Mouse (Mus musculus): ENCODE measurements around the gene Gpx2.

GRCm38 (mm10) chr12:76779951-76780350 lies 15.4 kb downstream of the Gpx2 start:
- TF ChIP-seq CTCF (conservative IDR thresholded peaks at IDR 0.05 in 1 of 2, IDR thresholded peaks at IDR 0.05 in 1 of 2; ENCODE audit: low read depth in 2 of 2, low read length in 2 of 2): no peak
- no peak for TF ChIP-seq NRF1 (IDR thresholded peaks at IDR 0.05; ENCODE audit: low read depth, low read length)

All from CH12.LX (cell line).